Comparison of ENCODE assay signal across 21 mouse cellular contexts in the genomic region with DNA sequence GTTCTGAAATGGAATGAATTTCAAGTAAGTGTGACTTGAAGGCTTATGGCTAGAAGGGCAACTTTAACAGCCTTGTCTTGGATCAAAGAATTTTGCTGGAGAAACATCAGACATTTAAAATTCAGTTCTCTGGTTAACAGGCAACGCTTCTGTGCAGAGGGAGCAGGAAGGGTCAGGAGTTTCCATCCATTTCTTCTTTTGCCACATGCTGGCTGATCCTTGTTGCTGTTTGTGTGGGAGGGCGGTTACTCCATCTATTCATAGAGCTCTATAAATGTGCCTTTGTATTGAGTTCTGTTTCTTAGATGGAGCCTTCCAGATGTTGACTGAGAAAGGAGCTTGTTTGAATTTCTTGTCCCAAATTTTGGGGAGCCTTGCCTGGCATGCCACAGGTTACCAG. TPM values are rescaled to one million over a fixed set of nuclear protein-coding genes. Genes with fewer than 3 reads are reported as not detected.
DNase-seq lines count a peak whose midpoint lies in the region; ATAC-seq and TF ChIP-seq lines count a peak whose summit lies in the region.
"Had no signal": no experiment of that assay in that cellular context is flagged by ENCODE, and none has a peak within 500 bp of the region (broad histone marks: within the 10 kb centered on the region; RNA-seq: fewer than 3 reads in every experiment).

No protein-coding gene starts in this region.

- H3K27ac ChIP-seq in kidney, postnatal 0 days, result no peak overlapping the region
- peak overlapping the region; percentile 71 for H3K27ac ChIP-seq in embryonic facial prominence, embryonic 13.5 days
- H3K27ac ChIP-seq in limb, embryonic 13.5 days, result peak overlapping the region; percentile 69
- no peak overlapping the region for H3K27ac ChIP-seq in intestine, embryonic 16.5 days (ENCODE audit: low read length)
- H3K27ac ChIP-seq: forebrain, embryonic 12.5 days; hindbrain, embryonic 12.5 days; liver, embryonic 15.5 days had no signal

- peak; percentile 26 for DNase-seq in kidney, postnatal 0 days (ENCODE audit: low spot score)
- no peak for DNase-seq in kidney, adult 8-10 months
- peak; percentile 66 for DNase-seq in NIH3T3 (ENCODE audit: low read depth)
- no peak for DNase-seq in embryo, embryonic 10.5 days (ENCODE audit: low spot score)
- DNase-seq in liver, result no peak
- DNase-seq: B cell, adult 2 months; gastrocnemius, postnatal 14 days; right cerebral cortex, adult 18-20 months; thymus, postnatal 14 days had no signal

- H3K4me1 ChIP-seq in kidney, postnatal 0 days (replicated peaks; ENCODE audit: insufficient read depth, low read length), result no peaks in the 10 kb centered on the region
- H3K4me1 ChIP-seq in embryonic facial prominence, embryonic 13.5 days, result peaks cover 37% of the 10 kb centered on the region
- peaks cover 37% of the 10 kb centered on the region for H3K4me1 ChIP-seq in limb, embryonic 13.5 days
- peaks cover 3% of the 10 kb centered on the region for H3K4me1 ChIP-seq in intestine, embryonic 16.5 days (ENCODE audit: control insufficient read depth, insufficient read depth, low read length)

- H3K9ac ChIP-seq in kidney, postnatal 0 days (ENCODE audit: low read depth, low read length), result no peak overlapping the region
- H3K9ac ChIP-seq in embryonic facial prominence, embryonic 13.5 days, result no peak overlapping the region
- H3K9ac ChIP-seq in limb, embryonic 13.5 days, result no peak overlapping the region
- no peak overlapping the region for H3K9ac ChIP-seq in intestine, embryonic 16.5 days (ENCODE audit: low read depth, low read length)
- H3K9ac ChIP-seq: forebrain, embryonic 12.5 days; hindbrain, embryonic 12.5 days; liver, embryonic 15.5 days had no signal

- H3K4me2 ChIP-seq in kidney, postnatal 0 days (ENCODE audit: low read length), result no peak overlapping the region
- H3K4me2 ChIP-seq in embryonic facial prominence, embryonic 13.5 days, result no peak overlapping the region
- H3K4me2 ChIP-seq in limb, embryonic 13.5 days (replicated peaks), result no peak overlapping the region
- H3K4me2 ChIP-seq in intestine, embryonic 16.5 days (ENCODE audit: low read depth, low read length), result no peak overlapping the region
- H3K4me2 ChIP-seq: forebrain, embryonic 12.5 days; hindbrain, embryonic 12.5 days; liver, embryonic 15.5 days had no signal

- 48% methylated on average over 2 of the region's 2 CpGs for WGBS in kidney, postnatal 0 days
- WGBS in embryonic facial prominence, embryonic 13.5 days, result 56% methylated on average over 2 of the region's 2 CpGs
- WGBS in limb, embryonic 13.5 days, result 34% methylated on average over 2 of the region's 2 CpGs
- WGBS in intestine, embryonic 16.5 days, result 62% methylated on average over 2 of the region's 2 CpGs

- no peaks in the 10 kb centered on the region for H3K9me3 ChIP-seq in kidney, postnatal 0 days (replicated peaks; ENCODE audit: low read length)
- no peaks in the 10 kb centered on the region for H3K9me3 ChIP-seq in embryonic facial prominence, embryonic 13.5 days
- no peaks in the 10 kb centered on the region for H3K9me3 ChIP-seq in limb, embryonic 13.5 days
- no peaks in the 10 kb centered on the region for H3K9me3 ChIP-seq in intestine, embryonic 16.5 days (ENCODE audit: control insufficient read depth, low read length)
- H3K9me3 ChIP-seq: forebrain, embryonic 12.5 days; hindbrain, embryonic 12.5 days; liver, embryonic 15.5 days had no signal

- no peak for TF ChIP-seq CTCF in kidney, postnatal 0 days (IDR thresholded peaks at IDR 0.05; ENCODE audit: low read depth)

- H3K27me3 ChIP-seq in kidney, postnatal 0 days (ENCODE audit: insufficient read depth, low read length), result no peaks in the 10 kb centered on the region
- H3K27me3 ChIP-seq in embryonic facial prominence, embryonic 13.5 days, result no peaks in the 10 kb centered on the region
- no peaks in the 10 kb centered on the region for H3K27me3 ChIP-seq in limb, embryonic 13.5 days
- H3K27me3 ChIP-seq in intestine, embryonic 16.5 days (replicated peaks; ENCODE audit: control insufficient read depth, insufficient read depth, low read length), result no peaks in the 10 kb centered on the region
- H3K27me3 ChIP-seq: forebrain, embryonic 12.5 days; hindbrain, embryonic 12.5 days had no signal

- no peak for ATAC-seq in kidney, postnatal 0 days (replicated peaks; ENCODE audit: low FRiP score, low read depth)
- no peak for ATAC-seq in embryonic facial prominence, embryonic 13.5 days (ENCODE audit: insufficient number of reproducible peaks, insufficient read depth, low FRiP score, low TSS enrichment, low read depth)
- no peak for ATAC-seq in limb, embryonic 13.5 days (ENCODE audit: low FRiP score, low read depth)
- ATAC-seq in intestine, embryonic 16.5 days, result no peak
- ATAC-seq: inflammation-experienced regulatory T-cells, adult 6 months had no signal

- H3K4me3 ChIP-seq in kidney, postnatal 0 days (replicated peaks; ENCODE audit: low read depth, low read length), result no peak overlapping the region
- H3K4me3 ChIP-seq in embryonic facial prominence, embryonic 13.5 days, result no peak overlapping the region
- no peak overlapping the region for H3K4me3 ChIP-seq in limb, embryonic 13.5 days
- H3K4me3 ChIP-seq in intestine, embryonic 16.5 days (ENCODE audit: low read length), result no peak overlapping the region
- H3K4me3 ChIP-seq: forebrain, embryonic 12.5 days; hindbrain, embryonic 12.5 days; liver, embryonic 15.5 days had no signal

- H3K36me3 ChIP-seq in kidney, postnatal 0 days (ENCODE audit: insufficient read depth, low read length), result no peaks in the 10 kb centered on the region
- no peaks in the 10 kb centered on the region for H3K36me3 ChIP-seq in embryonic facial prominence, embryonic 13.5 days
- no peaks in the 10 kb centered on the region for H3K36me3 ChIP-seq in limb, embryonic 13.5 days
- no peaks in the 10 kb centered on the region for H3K36me3 ChIP-seq in intestine, embryonic 16.5 days (ENCODE audit: control insufficient read depth, insufficient read depth, low read length)
- H3K36me3 ChIP-seq: forebrain, embryonic 12.5 days; hindbrain, embryonic 12.5 days; liver, embryonic 15.5 days had no signal

RNA-seq across cellular contexts. Expression of a gene that starts 3.2 kb away (rescaled TPM):
- polyA plus RNA-seq in kidney, postnatal 0 days (2015; fragmentation: Nextera tagmentation; extraction: Ambion mirVana), result 57.4 and 60.9 TPM in 2 replicates
- polyA plus RNA-seq in embryonic facial prominence, embryonic 13.5 days (2015; fragmentation: Nextera tagmentation; extraction: Ambion mirVana), result 60.4 and 62.9 TPM in 2 replicates
- polyA plus RNA-seq in limb, embryonic 13.5 days (2015; fragmentation: Nextera tagmentation; extraction: Ambion mirVana), result 59.2 and 66.7 TPM in 2 replicates
- 83.1 and 85.8 TPM in 2 replicates for polyA plus RNA-seq in intestine, embryonic 16.5 days (2015; fragmentation: Nextera tagmentation; extraction: Ambion mirVana)

RNA-seq across cellular contexts. Expression of a gene that starts 20.9 kb away (rescaled TPM):
- polyA plus RNA-seq in kidney, postnatal 0 days (2015; fragmentation: Nextera tagmentation; extraction: Ambion mirVana), result 12.8 and 13.8 TPM in 2 replicates
- polyA plus RNA-seq in embryonic facial prominence, embryonic 13.5 days (2015; fragmentation: Nextera tagmentation; extraction: Ambion mirVana), result 22.4 and 22.6 TPM in 2 replicates
- 27.0 and 27.4 TPM in 2 replicates for polyA plus RNA-seq in limb, embryonic 13.5 days (2015; fragmentation: Nextera tagmentation; extraction: Ambion mirVana)
- 12.5 and 13.4 TPM in 2 replicates for polyA plus RNA-seq in intestine, embryonic 16.5 days (2015; fragmentation: Nextera tagmentation; extraction: Ambion mirVana)

RNA-seq across cellular contexts. Expression of a gene that starts 47.0 kb away (rescaled TPM):
- polyA plus RNA-seq in kidney, postnatal 0 days (2015; fragmentation: Nextera tagmentation; extraction: Ambion mirVana), result not detected in 2 replicates
- not detected in 2 replicates for polyA plus RNA-seq in embryonic facial prominence, embryonic 13.5 days (2015; fragmentation: Nextera tagmentation; extraction: Ambion mirVana)
- polyA plus RNA-seq in limb, embryonic 13.5 days (2015; fragmentation: Nextera tagmentation; extraction: Ambion mirVana), result not detected in 2 replicates
- not detected in 2 replicates for polyA plus RNA-seq in intestine, embryonic 16.5 days (2015; fragmentation: Nextera tagmentation; extraction: Ambion mirVana)
- polyA plus RNA-seq: forebrain, embryonic 12.5 days; heart, postnatal 0 days; hindbrain, embryonic 12.5 days; inflammation-experienced regulatory T-cells, adult 6 months; kidney, embryonic 16.5 days; liver, embryonic 15.5 days; neural tube, embryonic 11.5 days; small intestine, adult 2 months had no signal

RNA-seq across cellular contexts. Expression of a gene that starts 53.7 kb away (rescaled TPM):
- not detected in 2 replicates for polyA plus RNA-seq in kidney, postnatal 0 days (2015; fragmentation: Nextera tagmentation; extraction: Ambion mirVana)
- polyA plus RNA-seq in embryonic facial prominence, embryonic 13.5 days (2015; fragmentation: Nextera tagmentation; extraction: Ambion mirVana), result not detected in 2 replicates
- polyA plus RNA-seq in limb, embryonic 13.5 days (2015; fragmentation: Nextera tagmentation; extraction: Ambion mirVana), result not detected in 2 replicates
- polyA plus RNA-seq in intestine, embryonic 16.5 days (2015; fragmentation: Nextera tagmentation; extraction: Ambion mirVana), result not detected in 2 replicates
- polyA plus RNA-seq: forebrain, embryonic 12.5 days; frontal cortex, adult 2 months; heart, postnatal 0 days; hindbrain, embryonic 12.5 days; inflammation-experienced regulatory T-cells, adult 6 months; kidney, embryonic 16.5 days; liver, embryonic 15.5 days; neural tube, embryonic 11.5 days; small intestine, adult 2 months had no signal

Comparison
In these comparisons a context has a peak if more than half of its experiments do, and no peak if none do; other contexts are left out.
1. DNase-seq: peak in kidney, postnatal 0 days (single experiment) and NIH3T3 (single experiment); none in kidney, adult 8-10 months (0 of 2), embryo, embryonic 10.5 days (single experiment) and liver (single experiment).
2. H3K27ac ChIP-seq: peak in embryonic facial prominence, embryonic 13.5 days (single experiment) and limb, embryonic 13.5 days (single experiment); none in kidney, postnatal 0 days (single experiment) and intestine, embryonic 16.5 days (single experiment).